Mouse (Mus musculus) olfactory bulb, adult 2 months (tissue): ENCODE data around the gene Unc5cl. TPM values are rescaled to one million over a fixed set of nuclear protein-coding genes. Genes with fewer than 3 reads are reported as not detected.

ENCODE experiments used
- H3K27ac ChIP-seq: fragments of 200-500 bp; 2 replicates; pipeline ENCODE4 v1.5.1; 2012; ENCODE audit warnings: low read depth, low read length; ENCODE audit not compliant: insufficient read depth
- H3K4me1 ChIP-seq: fragments of 200-500 bp; 2 replicates; pipeline ENCODE4 v1.6.1; 2012; ENCODE audit warnings: low read length; ENCODE audit not compliant: control insufficient read depth, insufficient read depth
- H3K4me3 ChIP-seq: fragments of 200-500 bp; 2 replicates; pipeline ENCODE4 v1.5.1; 2012; ENCODE audit warnings: mild to moderate bottlenecking, low read depth, low read length, moderate library complexity; ENCODE audit not compliant: insufficient read depth
- CTCF ChIP-seq: fragments of 200-500 bp; IDR thresholded peaks from 2 replicates; pipeline ENCODE4 v1.5.1; 2012; ENCODE audit warnings: low read depth, mild to moderate bottlenecking, low read length, moderate library complexity; ENCODE audit not compliant: insufficient read depth
- POLR2A ChIP-seq: fragments of 200-500 bp; IDR thresholded peaks from 2 replicates; pipeline ENCODE4 v1.6.1; 2012; ENCODE audit warnings: mild to moderate bottlenecking, low read depth, low read length, moderate library complexity; ENCODE audit not compliant: insufficient read depth
- WGBS: fragments of 180-500 bp; shearing (Covaris S2); methylation state at CpG from one replicate; pipeline ENCODE4 v1.1.7; 2018; 5-methylcytosine and 5-hydroxymethylcytosine counted together
- polyA plus RNA-seq: library from polyadenylated mRNA; stranded (reverse); fragments of >200 nt; gene quantifications from 2 replicates; pipeline ENCODE4 v1.2.4, GENCODE M21; 2012; ENCODE audit warnings: low replicate concordance; ENCODE audit not compliant: missing spikeins, insufficient read depth, insufficient read length

Gene Unc5cl
- polyA plus RNA-seq, 1 experiment = not detected

DNA sequence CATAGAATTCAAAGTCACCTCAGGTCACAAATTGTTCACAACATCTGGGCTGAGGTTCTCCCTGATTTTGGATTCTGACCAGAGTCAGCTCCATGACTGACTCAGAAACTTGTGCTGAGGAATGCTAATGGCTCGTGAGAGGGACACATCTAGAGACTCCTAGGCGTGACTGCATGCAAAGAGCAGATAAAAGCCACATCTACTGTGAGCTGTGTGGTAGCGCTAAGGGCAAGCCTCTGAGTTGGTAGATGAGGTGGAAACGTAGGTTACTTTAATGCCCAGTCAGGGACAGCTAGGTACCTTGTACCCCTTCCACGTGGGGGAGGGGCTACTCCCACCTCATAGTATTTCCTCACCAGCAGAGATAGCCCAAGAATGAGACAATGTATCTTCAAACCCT lies 29.1 kb downstream of the Unc5cl start:
- Histone ChIP-seq H3K4me1 (no peaks in the 10 kb centered on the region), H3K4me3 (no peak overlapping the region), H3K27ac (no peak overlapping the region)
- TF ChIP-seq POLR2A = no peak
- no peak for TF ChIP-seq CTCF
- 88% methylated on average over 5 of the region's 5 CpGs for WGBS

DNA sequence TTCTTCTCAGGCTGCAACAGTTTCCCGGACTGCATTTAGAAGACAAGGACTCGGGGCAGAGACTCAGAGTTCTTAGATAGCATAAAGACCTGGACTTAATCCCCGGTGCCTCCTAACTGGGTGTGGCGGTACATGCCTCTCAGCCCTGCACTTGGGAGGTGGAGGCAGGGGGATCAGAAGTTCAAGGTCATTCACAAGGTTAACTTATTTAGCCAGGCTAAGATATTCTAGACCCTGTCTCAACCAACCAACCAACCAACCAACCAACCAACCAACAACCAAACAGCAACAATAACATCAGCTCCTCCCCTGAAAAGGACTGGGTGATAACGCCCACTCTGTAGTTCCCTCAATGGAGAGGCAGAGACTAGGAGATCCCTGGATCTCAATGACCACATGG lies 29.5 kb downstream of the Unc5cl start:
- TF ChIP-seq CTCF (no peak), POLR2A (no peak)
- Histone ChIP-seq H3K27ac (no peak overlapping the region), H3K4me3 (no peak overlapping the region), H3K4me1 (no peaks in the 10 kb centered on the region)
- 96% methylated on average over 5 of the region's 5 CpGs for WGBS

GRCm38 (mm10) chr17:48489466-48489865 lies 34.8 kb downstream of the Unc5cl start:
- no peak overlapping the region for H3K27ac ChIP-seq
- H3K4me1 ChIP-seq = peaks cover 11% of the 10 kb centered on the region
- WGBS = 80% methylated on average over 3 of the region's 3 CpGs
- H3K4me3 ChIP-seq = no peak overlapping the region
- TF ChIP-seq CTCF (no peak), POLR2A (no peak)

- WGBS = 95% methylated on average over 8 of the region's 8 CpGs
- TF ChIP-seq CTCF (no peak), POLR2A (no peak)
- Histone ChIP-seq H3K4me3 (no peak overlapping the region), H3K27ac (no peak overlapping the region), H3K4me1 (peaks cover 18% of the 10 kb centered on the region)
Measured at GRCm38 (mm10) chr17:48492621-48493020, 37.9 kb downstream of the Unc5cl start.

GRCm38 (mm10) chr17:48493582-48493981 lies 38.9 kb downstream of the Unc5cl start:
- no peak overlapping the region for H3K4me3 ChIP-seq
- TF ChIP-seq CTCF (no peak), POLR2A (no peak)
- H3K27ac ChIP-seq = no peak overlapping the region
- H3K4me1 ChIP-seq = peaks cover 18% of the 10 kb centered on the region
- WGBS = 59% methylated on average over 7 of the region's 7 CpGs

GRCm38 (mm10) chr17:48493986-48494385 lies 39.3 kb downstream of the Unc5cl start:
- WGBS = 59% methylated on average over 8 of the region's 8 CpGs
- H3K4me1 ChIP-seq = peaks cover 18% of the 10 kb centered on the region
- H3K27ac ChIP-seq = no peak overlapping the region
- TF ChIP-seq POLR2A (no peak), CTCF (no peak)
- no peak overlapping the region for H3K4me3 ChIP-seq

DNA sequence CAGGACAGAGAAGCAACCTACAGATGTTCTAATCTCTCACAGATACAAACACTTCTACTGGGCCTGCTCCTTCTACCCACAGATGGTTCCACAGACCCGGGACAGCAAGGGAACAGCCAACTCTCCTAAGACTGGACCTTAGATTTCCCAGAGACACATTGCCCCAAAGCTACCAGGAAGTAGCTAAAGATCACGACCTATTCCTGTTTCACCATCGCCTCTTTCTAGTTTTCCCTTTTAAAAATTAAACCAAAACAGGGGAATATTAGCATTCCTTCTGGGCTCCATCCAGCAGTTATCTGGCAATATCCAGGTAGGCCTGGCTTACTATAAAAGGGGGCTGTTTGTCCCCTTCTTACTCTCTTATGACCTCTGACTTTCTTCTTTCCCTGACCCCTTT lies 43.3 kb downstream of the Unc5cl start:
- 91% methylated on average over 3 of the region's 3 CpGs for WGBS
- no peak overlapping the region for H3K27ac ChIP-seq
- no peak for TF ChIP-seq POLR2A
- TF ChIP-seq CTCF = no peak
- H3K4me3 ChIP-seq = no peak overlapping the region
- H3K4me1 ChIP-seq = peaks cover 16% of the 10 kb centered on the region

GRCm38 (mm10) chr17:48500846-48501445 lies 46.2 kb downstream of the Unc5cl start:
- Histone ChIP-seq H3K4me3 (no peak overlapping the region), H3K4me1 (peaks cover 8% of the 10 kb centered on the region), H3K27ac (no peak overlapping the region)
- 70% methylated on average over 7 of the region's 7 CpGs for WGBS
- no peak for TF ChIP-seq POLR2A
- TF ChIP-seq CTCF = no peak

- 13% methylated on average over 3 of the region's 3 CpGs for WGBS
- Histone ChIP-seq H3K4me1 (peaks cover 15% of the 10 kb centered on the region), H3K4me3 (no peak overlapping the region), H3K27ac (no peak overlapping the region)
- TF ChIP-seq POLR2A (no peak), CTCF (no peak)
Measured at GRCm38 (mm10) chr17:48505006-48505405, 50.3 kb downstream of the Unc5cl start.

DNA sequence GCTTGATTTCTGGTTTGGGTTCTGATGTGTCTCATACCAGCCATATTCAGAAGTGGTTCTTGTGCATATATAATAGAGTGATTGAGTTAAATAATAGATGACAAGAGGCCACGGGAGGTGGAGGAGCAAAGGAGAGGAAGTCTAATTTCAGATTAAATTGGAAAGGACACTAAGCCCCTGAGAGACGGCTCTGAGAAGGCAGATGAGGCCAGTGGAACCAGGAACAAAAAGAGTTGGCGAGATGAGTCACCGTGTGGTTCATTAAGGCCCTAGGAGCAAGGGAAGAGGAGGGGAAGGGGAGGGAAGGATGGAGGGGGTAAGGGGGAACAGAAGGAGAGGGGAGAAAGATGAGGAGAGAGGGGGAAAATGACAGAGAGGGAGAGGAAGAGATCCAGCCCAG lies 52.3 kb downstream of the Unc5cl start:
- WGBS = 28% methylated on average over 4 of the region's 4 CpGs
- no peak overlapping the region for H3K4me3 ChIP-seq
- H3K4me1 ChIP-seq = peaks cover 15% of the 10 kb centered on the region
- TF ChIP-seq CTCF = no peak
- no peak for TF ChIP-seq POLR2A
- no peak overlapping the region for H3K27ac ChIP-seq
